Mouse (Mus musculus) hindbrain, postnatal 0 days (tissue): ENCODE data around the gene Mre11a. TPM values are rescaled to one million over a fixed set of nuclear protein-coding genes. Genes with fewer than 3 reads are reported as not detected.

ENCODE experiments used
- ATAC-seq: fragments of 200-750 bp; cut with Nextera tagmentation; 2 replicates; pipeline ENCODE4 v1.8.0; 2017; ENCODE audit warnings: mild to moderate bottlenecking, moderate TSS enrichment, moderate library complexity
- DNase-seq: peaks from one replicate; pipeline ENCODE4 v3.0.0-alpha.2; 2015; ENCODE audit warnings: low spot score
- H3K27ac ChIP-seq: fragments of 300-500 bp; sonication (generic); 2 replicates; pipeline ENCODE4 v1.5.1; 2014; ENCODE audit warnings: mild to moderate bottlenecking
- H3K27me3 ChIP-seq: fragments of 300-500 bp; sonication (generic); 2 replicates; pipeline ENCODE4 v1.6.1; 2014; ENCODE audit warnings: low read length, mixed read lengths; ENCODE audit not compliant: insufficient read depth
- H3K36me3 ChIP-seq: fragments of 300-500 bp; sonication (generic); 2 replicates; pipeline ENCODE4 v1.6.1; 2014; ENCODE audit warnings: low read length, mixed read lengths; ENCODE audit not compliant: insufficient read depth
- H3K4me1 ChIP-seq: fragments of 300-500 bp; sonication (generic); 2 replicates; pipeline ENCODE4 v1.6.1; 2014; ENCODE audit warnings: antibody characterized with exemption, low read length, mixed read lengths; ENCODE audit not compliant: insufficient read depth
- H3K4me2 ChIP-seq: fragments of 300-500 bp; sonication (generic); 2 replicates; pipeline ENCODE4 v1.6.1; 2014; ENCODE audit warnings: low read depth, mild to moderate bottlenecking, low read length, moderate library complexity, mixed read lengths
- H3K4me3 ChIP-seq: fragments of 300-500 bp; sonication (generic); 2 replicates; pipeline ENCODE4 v1.5.1; 2014; ENCODE audit warnings: low read length
- H3K9ac ChIP-seq: fragments of 300-500 bp; sonication (generic); replicated peaks from 2 replicates; pipeline ENCODE4 v1.6.1; 2014; ENCODE audit warnings: mild to moderate bottlenecking, low read length, moderate library complexity, mixed read lengths
- H3K9me3 ChIP-seq: fragments of 300-500 bp; sonication (generic); 2 replicates; pipeline ENCODE4 v1.6.1; 2016; ENCODE audit warnings: low read length, mixed read lengths
- CTCF ChIP-seq: IDR thresholded peaks from 2 replicates; pipeline ENCODE4 v1.5.1; 2016; ENCODE audit warnings: antibody characterized with exemption, control low read depth, low read depth
- WGBS: fragments of 180-500 bp; shearing (Covaris S2); extraction: QIAGEN DNeasy Blood & Tissue Kit; methylation state at CpG from one replicate; pipeline ENCODE4 v1.1.7; 2014; 5-methylcytosine and 5-hydroxymethylcytosine counted together
- polyA plus RNA-seq: library from polyadenylated mRNA; unstranded; fragments of >200 nt; fragmentation: Nextera tagmentation; extraction: Ambion mirVana; gene quantifications from 2 replicates; pipeline ENCODE4 v1.2.1, GENCODE M21; 2015
- total RNA-seq: library from RNA; depleted of rRNA; stranded (reverse); fragments of >200 nt; gene quantifications from 2 replicates; pipeline ENCODE4 v1.2.3, GENCODE M21; 2014; rRNA removed

Mre11a gene
- total RNA-seq (6.1 and 6.9 TPM in 2 replicates), polyA plus RNA-seq (8.9 and 9.6 TPM in 2 replicates)

DNA sequence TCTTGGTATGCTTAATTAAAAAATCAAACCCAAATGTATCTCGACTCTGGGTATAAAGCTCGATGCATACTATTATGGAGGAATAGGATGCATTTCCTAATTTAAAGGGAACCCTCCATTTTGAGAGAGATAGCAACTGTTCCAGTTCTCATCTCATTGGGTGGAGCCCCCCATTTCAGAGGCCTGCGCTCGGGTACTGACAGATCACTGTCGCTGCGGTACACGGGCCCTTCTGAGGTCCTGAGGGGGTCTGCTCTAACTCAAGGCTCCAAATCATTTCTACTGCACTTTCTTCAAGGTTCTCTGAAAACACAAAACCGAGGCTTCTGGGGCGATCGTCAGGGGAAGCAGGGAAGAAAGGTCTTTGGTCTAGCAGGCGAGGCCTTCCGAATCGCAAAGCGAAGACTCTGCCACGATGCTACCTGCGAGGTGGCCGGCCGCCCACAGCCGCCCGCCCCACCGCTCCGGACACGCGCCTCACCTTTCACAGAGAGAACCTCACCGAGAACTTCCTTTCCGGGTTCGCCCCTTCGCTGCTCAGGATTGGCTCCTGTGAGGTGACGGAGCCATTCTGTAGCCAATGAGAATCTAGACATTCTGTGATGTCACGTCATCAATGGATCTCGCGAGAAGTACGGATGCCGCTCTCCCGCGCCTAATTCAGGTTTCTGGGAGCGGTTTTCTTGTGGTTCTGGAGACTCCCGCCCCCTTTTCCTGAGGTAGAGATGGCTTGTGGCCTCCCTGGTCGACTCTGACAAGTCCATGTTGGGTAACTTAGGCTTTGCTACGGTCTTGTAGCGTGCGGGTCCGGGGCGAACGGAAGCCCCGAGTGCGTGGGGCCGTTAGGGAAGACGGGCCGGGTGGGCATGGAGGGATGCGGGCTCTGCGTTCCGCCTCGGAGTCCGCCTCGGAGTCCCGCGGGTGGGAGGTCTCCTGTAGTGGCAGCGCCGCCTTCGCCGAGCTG, at the start of gene Mre11a, which contains the start of gene Ankrd49:
Gene Mre11a (plus strand): TSS at position 616 of the 964 bp plus-strand sequence.
Gene Ankrd49 (minus strand): TSS at position 818 of the 964 bp plus-strand sequence.
- Histone ChIP-seq H3K4me2 (peak within 1 kb of the TSS; percentile 93), H3K9ac (peak within 1 kb of the TSS; percentile 83), H3K36me3 (peaks cover 16% of the 10 kb centered on the region; the same call in 1 of the 2 replicates), H3K27ac (peak within 1 kb of the TSS; percentile 94), H3K4me1 (peaks cover 3% of the 10 kb centered on the region; the same call in 1 of the 2 replicates), H3K27me3 (no peaks in the 10 kb centered on the region), H3K4me3 (peak within 1 kb of the TSS; percentile 83), H3K9me3 (no peaks in the 10 kb centered on the region)
- WGBS, result under 1% methylated on average over 61 of the region's 62 CpGs
- DNase-seq (peak; percentile 98), ATAC-seq (peak; percentile 100)
- no peak for TF ChIP-seq CTCF

DNA sequence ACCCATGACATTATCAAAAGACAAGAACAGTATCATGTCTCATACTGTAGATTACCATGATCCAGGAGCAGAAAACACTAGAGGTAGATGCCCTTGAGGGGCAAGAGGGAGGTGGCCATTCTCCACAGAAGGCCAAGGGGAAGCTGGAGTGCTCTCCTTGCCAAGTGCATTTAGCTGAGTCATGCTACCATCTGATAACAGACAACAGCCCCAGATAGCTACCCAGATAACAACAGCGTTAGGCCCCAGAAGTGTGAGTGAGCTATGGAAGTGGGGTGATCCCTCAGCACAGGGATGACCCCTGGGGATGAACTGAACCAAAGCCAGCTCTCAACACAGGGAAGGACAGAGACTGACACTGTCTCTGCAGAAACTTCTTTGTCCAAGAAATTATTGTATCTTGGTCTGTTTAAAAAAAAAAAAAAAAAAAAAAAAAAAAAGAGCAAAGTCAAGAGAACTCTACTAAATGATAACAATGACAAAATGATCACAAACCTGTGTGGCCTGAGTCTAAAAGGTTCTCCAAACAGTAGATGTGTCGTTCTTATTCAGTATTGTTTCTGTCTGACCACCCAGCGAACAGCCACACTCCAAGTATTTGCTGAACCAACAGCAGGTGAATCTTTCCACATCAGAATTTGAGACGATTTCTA, 44.8 kb upstream of the Mre11a start:
- no peak for ATAC-seq

DNA sequence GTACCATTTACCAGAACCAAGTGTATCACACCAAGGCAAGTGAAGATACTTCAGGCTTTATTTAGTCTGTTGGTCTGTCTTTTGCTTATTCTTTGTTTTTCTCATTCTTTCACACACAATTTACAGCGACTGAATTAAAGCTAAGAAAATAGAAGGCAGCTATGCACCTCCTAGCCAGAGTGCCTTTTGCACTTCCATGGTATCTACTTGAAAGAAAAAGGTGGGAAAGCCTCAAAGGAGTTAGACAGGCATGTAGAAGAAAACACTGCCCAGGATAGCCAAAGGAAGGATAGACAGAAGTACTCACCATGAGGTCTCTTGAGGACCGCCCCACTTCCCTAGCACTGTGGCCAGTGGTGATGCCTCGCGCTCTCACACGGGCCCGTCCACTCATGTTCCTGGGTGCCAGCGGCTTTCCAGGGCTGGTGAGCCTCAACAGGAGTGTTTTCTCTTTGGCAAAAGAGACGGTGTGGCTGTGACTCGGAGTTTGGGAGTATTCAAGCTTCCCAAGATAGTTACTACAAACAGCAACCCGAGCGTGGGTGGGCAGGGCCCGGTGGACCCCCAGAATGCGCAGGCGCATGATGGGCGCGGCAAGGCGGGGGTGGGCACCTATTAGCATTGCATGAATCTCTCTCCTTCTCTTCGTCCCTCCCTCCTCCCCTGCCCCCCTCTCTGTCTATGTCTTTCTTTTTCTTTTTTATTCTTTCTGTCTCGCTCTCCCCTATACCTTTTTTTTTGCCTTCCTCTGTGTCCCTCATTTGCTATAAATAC, 44.1 kb upstream of the Mre11a start, which contains the start of gene Piwil4:
Gene Piwil4 (minus strand): TSS at position 583 of the 774 bp plus-strand sequence.
- no peak within 1 kb of the TSS for H3K9ac ChIP-seq
- H3K4me3 ChIP-seq, result no peak within 1 kb of the TSS
- H3K36me3 ChIP-seq, result no peaks in the 10 kb centered on the region
- WGBS, result 88% methylated on average over 19 of the region's 19 CpGs
- DNase-seq (no peak), ATAC-seq (no peak)
- no peaks in the 10 kb centered on the region for H3K4me1 ChIP-seq
- TF ChIP-seq CTCF, result no peak
- no peaks in the 10 kb centered on the region for H3K27me3 ChIP-seq
- no peaks in the 10 kb centered on the region for H3K9me3 ChIP-seq
- no peak within 1 kb of the TSS for H3K27ac ChIP-seq
- H3K4me2 ChIP-seq, result no peak within 1 kb of the TSS

More for the DNA sequence above, 44.8 kb upstream of the Mre11a start:
- WGBS, result 86% methylated on average over 4 of the region's 4 CpGs
- Histone ChIP-seq H3K9ac (no peak overlapping the region), H3K27me3 (no peaks in the 10 kb centered on the region), H3K9me3 (no peaks in the 10 kb centered on the region), H3K4me1 (no peaks in the 10 kb centered on the region), H3K36me3 (no peaks in the 10 kb centered on the region), H3K27ac (no peak overlapping the region), H3K4me2 (no peak overlapping the region), H3K4me3 (no peak overlapping the region)
- no peak for TF ChIP-seq CTCF
- no peak for DNase-seq

DNA sequence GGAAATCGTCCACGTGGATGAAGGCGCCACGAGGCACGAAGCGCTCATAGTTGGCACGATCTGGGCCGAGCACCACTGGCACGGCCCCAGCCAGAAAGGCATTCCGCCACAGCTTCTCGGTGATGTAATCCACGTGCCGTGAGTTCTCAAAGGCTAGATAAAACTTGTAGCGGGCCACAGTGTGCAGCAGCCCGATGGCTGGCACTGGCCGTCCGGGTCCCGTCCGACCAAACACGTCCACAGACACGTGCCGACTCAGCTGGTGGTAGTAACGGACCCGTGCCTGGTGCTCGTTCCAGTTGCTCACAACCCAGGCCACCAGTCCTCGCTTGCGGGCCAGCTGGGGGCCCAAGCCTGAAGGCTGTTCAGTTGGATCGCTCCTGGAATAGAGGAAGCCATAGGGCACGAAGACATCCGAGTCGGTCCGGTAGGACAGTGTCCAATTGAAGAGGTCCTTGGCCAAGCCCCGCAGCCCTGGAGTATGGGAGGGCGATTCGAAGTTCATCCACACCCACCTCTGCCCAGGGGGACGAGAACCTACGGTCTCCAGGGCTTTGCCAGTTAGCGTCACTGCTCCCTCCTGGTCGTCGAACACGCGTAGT, 33.5 kb upstream of the Mre11a start:
- DNase-seq (peak; percentile 30), ATAC-seq (peak; percentile 33; the same call in 1 of the 2 replicates)
- Histone ChIP-seq H3K4me2 (peak overlapping the region; percentile 88), H3K4me1 (peaks cover 10% of the 10 kb centered on the region; the same call in 1 of the 2 replicates), H3K27ac (no peak overlapping the region), H3K36me3 (no peaks in the 10 kb centered on the region), H3K9ac (peak overlapping the region; percentile 57), H3K4me3 (peak overlapping the region; percentile 45), H3K9me3 (no peaks in the 10 kb centered on the region), H3K27me3 (no peaks in the 10 kb centered on the region)
- no peak for TF ChIP-seq CTCF
- WGBS, result 56% methylated on average over 42 of the region's 42 CpGs

DNA sequence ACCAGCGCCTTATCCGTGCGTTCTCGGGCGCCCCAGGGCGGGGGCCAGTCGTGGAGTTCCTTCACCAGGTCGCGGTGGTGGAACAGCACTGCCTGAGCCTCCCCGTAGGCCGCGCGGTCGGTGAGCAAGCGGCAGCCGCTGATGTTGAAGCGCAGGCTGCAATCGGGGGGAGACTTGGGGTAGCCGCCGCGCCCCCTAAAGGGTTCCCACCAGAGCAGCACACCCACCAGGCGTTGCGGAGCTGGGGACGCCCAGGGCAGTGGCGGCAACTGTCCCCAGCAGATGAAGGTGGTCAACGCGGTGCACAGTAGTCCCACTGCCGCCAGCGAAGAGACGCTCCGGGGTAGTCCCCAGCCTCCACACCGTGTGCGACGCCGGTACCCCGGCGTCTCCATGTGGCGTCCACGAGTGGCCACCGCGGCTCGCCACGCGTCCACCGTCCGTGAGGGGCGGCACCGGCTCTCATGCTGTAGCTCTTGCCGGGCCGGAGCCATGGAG, 32.9 kb upstream of the Mre11a start:
- Histone ChIP-seq H3K27ac (no peak overlapping the region), H3K9me3 (no peaks in the 10 kb centered on the region), H3K36me3 (no peaks in the 10 kb centered on the region), H3K4me2 (peak overlapping the region; percentile 88), H3K4me1 (peaks cover 10% of the 10 kb centered on the region; the same call in 1 of the 2 replicates), H3K4me3 (peak overlapping the region; percentile 45), H3K9ac (peak overlapping the region; percentile 57), H3K27me3 (no peaks in the 10 kb centered on the region)
- TF ChIP-seq CTCF, result no peak; the same call in 1 of the 2 replicates
- ATAC-seq (peak; percentile 84), DNase-seq (peak; percentile 31)
- under 1% methylated on average over 49 of the region's 50 CpGs for WGBS
